Mouse (Mus musculus) forebrain, embryonic 10.5 days (tissue): ENCODE results near the gene Ing3. TPM values are rescaled to one million over a fixed set of nuclear protein-coding genes. Genes with fewer than 3 reads are reported as not detected.

Experiments
- DNase-seq: peaks from one replicate; pipeline ENCODE4 v3.0.0-alpha.2; 2017; ENCODE audit warnings: low spot score; ENCODE audit errors: extremely low spot score
- H3K27ac ChIP-seq: fragments of 300-500 bp; sonication (generic); 2 replicates; pipeline ENCODE4 v1.5.1; 2016; ENCODE audit warnings: mild to moderate bottlenecking
- H3K27me3 ChIP-seq: fragments of 300-500 bp; sonication (generic); 2 replicates; pipeline ENCODE4 v1.6.1; 2016; ENCODE audit warnings: mild to moderate bottlenecking; ENCODE audit not compliant: poor library complexity, severe bottlenecking
- H3K36me3 ChIP-seq: fragments of 300-500 bp; sonication (generic); replicated peaks from 2 replicates; pipeline ENCODE4 v1.6.1; 2016; ENCODE audit warnings: mild to moderate bottlenecking, moderate library complexity
- H3K4me1 ChIP-seq: fragments of 300-500 bp; sonication (generic); 2 replicates; pipeline ENCODE4 v1.6.1; 2016
- H3K4me3 ChIP-seq: fragments of 300-500 bp; sonication (generic); 2 replicates; pipeline ENCODE4 v1.5.1; 2016; ENCODE audit warnings: mild to moderate bottlenecking, moderate library complexity
- H3K9me3 ChIP-seq: fragments of 300-500 bp; sonication (generic); 2 replicates; pipeline ENCODE4 v1.6.1; 2016; ENCODE audit warnings: mild to moderate bottlenecking, moderate library complexity
- WGBS: fragments of 180-500 bp; shearing (Covaris S2); methylation state at CpG from one replicate; pipeline ENCODE4 v1.1.7; 2016; 5-methylcytosine and 5-hydroxymethylcytosine counted together
- polyA plus RNA-seq: library from polyadenylated mRNA; unstranded; fragments of >200 nt; fragmentation: Nextera tagmentation; extraction: Ambion mirVana; gene quantifications from 2 replicates; pipeline ENCODE4 v1.2.1, GENCODE M21; 2016

Ing3 gene
- 48.4 and 59.5 TPM in 2 replicates for polyA plus RNA-seq

- Histone ChIP-seq H3K36me3 (peaks cover 24% of the 10 kb centered on the region), H3K27me3 (no peaks in the 10 kb centered on the region), H3K4me1 (peaks cover 13% of the 10 kb centered on the region), H3K4me3 (peak within 1 kb of the TSS; percentile 67), H3K27ac (peak within 1 kb of the TSS; percentile 98), H3K9me3 (no peaks in the 10 kb centered on the region)
- DNase-seq, result peak; percentile 98
- under 1% methylated on average over 35 of the region's 35 CpGs for WGBS
Measured at GRCm38 (mm10) chr6:21949226-21949731, at the start of gene Ing3. Gene Ing3, plus strand, starts transcription at chr6:21949571.

DNA sequence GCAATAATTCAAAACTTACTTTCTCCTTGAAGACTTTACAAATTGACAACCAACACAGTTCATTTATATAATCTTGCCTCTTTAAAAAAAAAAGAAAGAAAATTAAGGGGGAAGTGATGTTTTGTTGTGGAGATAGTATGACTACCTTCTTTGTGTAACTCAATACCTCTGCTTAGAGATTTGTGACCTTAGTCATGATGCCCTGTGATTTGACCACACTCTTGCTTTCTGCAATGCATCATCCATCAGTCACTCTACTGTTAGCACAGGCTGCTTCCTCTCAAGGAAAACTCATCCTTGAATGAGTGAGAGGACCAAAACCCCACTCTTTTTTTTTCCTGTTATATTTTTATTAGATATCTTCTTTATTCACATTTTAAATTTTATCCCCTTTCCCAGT, 39.7 kb upstream of the Ing3 start:
- Histone ChIP-seq H3K36me3 (no peaks in the 10 kb centered on the region), H3K27me3 (no peaks in the 10 kb centered on the region)
- no peak for DNase-seq

DNA sequence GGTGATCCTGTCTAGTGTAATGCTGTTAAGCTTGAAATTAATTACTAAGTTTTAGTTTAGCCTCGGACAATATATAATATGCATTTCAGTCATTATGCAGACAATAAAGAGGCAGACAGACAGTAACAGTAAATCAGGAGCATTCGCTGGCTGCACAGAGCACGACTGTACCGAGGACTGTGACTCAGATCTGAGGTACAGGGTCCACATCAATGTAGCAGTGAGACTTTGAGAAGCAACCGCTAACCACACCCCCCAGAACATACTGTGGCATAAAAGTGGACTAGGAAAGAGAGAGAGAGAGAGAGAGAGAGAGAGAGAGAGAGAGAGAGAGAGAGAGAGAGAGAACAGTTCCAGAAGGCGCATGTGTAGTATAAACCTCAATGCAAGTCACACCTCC, 38.6 kb upstream of the Ing3 start:
- no peak overlapping the region for H3K27ac ChIP-seq
- no peak overlapping the region for H3K4me3 ChIP-seq
- H3K9me3 ChIP-seq, result no peaks in the 10 kb centered on the region
- no peaks in the 10 kb centered on the region for H3K27me3 ChIP-seq
- H3K4me1 ChIP-seq, result no peaks in the 10 kb centered on the region
- no peak for DNase-seq
- no peaks in the 10 kb centered on the region for H3K36me3 ChIP-seq
- WGBS, result 85% methylated on average over 6 of the region's 6 CpGs

More for the DNA sequence above, 39.7 kb upstream of the Ing3 start:
- Histone ChIP-seq H3K9me3 (no peaks in the 10 kb centered on the region), H3K4me3 (no peak overlapping the region), H3K4me1 (no peaks in the 10 kb centered on the region), H3K27ac (no peak overlapping the region)

GRCm38 (mm10) chr6:21916591-21916990, 32.8 kb upstream of the Ing3 start:
- H3K27me3 ChIP-seq, result no peaks in the 10 kb centered on the region
- no peak overlapping the region for H3K27ac ChIP-seq
- no peaks in the 10 kb centered on the region for H3K4me1 ChIP-seq
- WGBS, result 92% methylated on average over 2 of the region's 2 CpGs
- no peak for DNase-seq
- H3K36me3 ChIP-seq, result no peaks in the 10 kb centered on the region
- H3K9me3 ChIP-seq, result no peaks in the 10 kb centered on the region
- no peak overlapping the region for H3K4me3 ChIP-seq

DNA sequence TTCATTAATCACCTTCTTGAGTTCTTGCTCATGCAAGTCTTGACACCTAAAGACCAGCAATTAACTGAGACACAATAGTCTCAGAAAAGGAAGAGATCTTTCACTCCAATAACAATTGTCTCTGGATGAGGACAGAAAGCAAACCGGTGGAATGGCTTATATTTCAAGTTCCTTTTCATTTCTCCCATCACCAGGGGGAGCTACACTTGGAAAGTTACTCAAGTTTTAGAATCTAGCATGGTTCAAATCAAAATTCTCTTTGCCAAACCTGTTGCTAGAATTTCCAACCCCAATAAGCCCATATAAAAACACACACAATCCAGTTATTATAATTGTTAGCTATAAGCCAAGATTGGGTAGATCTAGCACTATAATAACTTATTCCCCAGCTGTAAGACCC, 25.2 kb upstream of the Ing3 start:
- DNase-seq, result no peak
- 31% methylated on average over 1 of the region's 1 CpGs for WGBS

GRCm38 (mm10) chr6:21937981-21938635, 11.3 kb upstream of the Ing3 start:
- Histone ChIP-seq H3K27me3 (no peaks in the 10 kb centered on the region), H3K36me3 (no peaks in the 10 kb centered on the region), H3K4me3 (no peak overlapping the region), H3K4me1 (no peaks in the 10 kb centered on the region), H3K9me3 (no peaks in the 10 kb centered on the region), H3K27ac (no peak overlapping the region)
- 85% methylated on average over 4 of the region's 4 CpGs for WGBS
- no peak for DNase-seq

More for the DNA sequence above, 25.2 kb upstream of the Ing3 start:
- Histone ChIP-seq H3K36me3 (no peaks in the 10 kb centered on the region), H3K27me3 (no peaks in the 10 kb centered on the region), H3K9me3 (no peaks in the 10 kb centered on the region), H3K4me1 (no peaks in the 10 kb centered on the region), H3K27ac (no peak overlapping the region), H3K4me3 (no peak overlapping the region)

DNA sequence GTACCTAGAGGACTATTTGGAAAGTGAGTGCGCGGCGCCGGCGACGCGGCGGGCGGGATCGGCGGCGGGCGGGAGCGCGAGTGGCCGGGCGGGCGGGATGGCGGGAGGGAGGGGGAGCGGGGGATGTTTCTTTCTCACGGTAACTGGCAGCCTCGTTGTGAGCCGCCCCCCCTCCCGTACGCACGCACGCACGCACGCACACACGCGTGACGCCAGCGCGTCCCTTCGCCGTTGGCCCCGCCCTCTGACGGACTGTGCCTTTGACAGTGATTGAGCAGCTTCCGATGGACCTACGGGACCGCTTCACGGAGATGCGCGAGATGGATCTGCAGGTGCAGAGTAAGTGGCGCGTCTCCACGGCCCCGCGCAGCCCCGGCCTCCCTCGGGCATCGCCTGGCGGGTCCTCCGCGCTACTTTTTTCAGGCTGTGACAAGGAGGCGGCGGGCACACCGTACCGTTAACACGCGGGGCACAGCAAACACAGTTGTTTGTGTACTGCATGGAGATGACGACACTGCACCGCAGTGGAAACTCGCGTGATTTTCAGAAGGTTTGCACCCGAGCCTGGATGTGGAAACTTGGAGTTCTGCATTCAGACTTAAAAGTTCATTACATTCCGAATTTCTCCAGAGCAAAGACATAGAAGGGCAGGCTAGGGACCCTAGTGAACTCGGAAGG, 539 bp downstream of the Ing3 start:
- Histone ChIP-seq H3K27ac (peak overlapping the region; percentile 98), H3K36me3 (peaks cover 29% of the 10 kb centered on the region), H3K9me3 (no peaks in the 10 kb centered on the region), H3K4me3 (peak overlapping the region; percentile 67), H3K4me1 (peaks cover 13% of the 10 kb centered on the region), H3K27me3 (no peaks in the 10 kb centered on the region)
- DNase-seq, result peak; percentile 94
- 1% methylated on average over 66 of the region's 68 CpGs for WGBS

GRCm38 (mm10) chr6:21950676-21951075, 1.3 kb downstream of the Ing3 start:
- peaks cover 36% of the 10 kb centered on the region for H3K36me3 ChIP-seq
- WGBS, result 88% methylated on average over 2 of the region's 2 CpGs
- H3K4me1 ChIP-seq, result peaks cover 13% of the 10 kb centered on the region
- no peak for DNase-seq
- H3K9me3 ChIP-seq, result no peaks in the 10 kb centered on the region
- H3K27ac ChIP-seq, result peak overlapping the region; percentile 98; the same call in 1 of the 2 replicates
- H3K27me3 ChIP-seq, result no peaks in the 10 kb centered on the region
- H3K4me3 ChIP-seq, result peak overlapping the region; percentile 67

- whole genome bisulfite sequencing, result 87% methylated on average over 4 of the region's 4 CpGs
- H3K36me3 ChIP-seq, result peaks cover 74% of the 10 kb centered on the region
Measured at GRCm38 (mm10) chr6:21955468-21955867, 6.1 kb downstream of the Ing3 start.

DNA sequence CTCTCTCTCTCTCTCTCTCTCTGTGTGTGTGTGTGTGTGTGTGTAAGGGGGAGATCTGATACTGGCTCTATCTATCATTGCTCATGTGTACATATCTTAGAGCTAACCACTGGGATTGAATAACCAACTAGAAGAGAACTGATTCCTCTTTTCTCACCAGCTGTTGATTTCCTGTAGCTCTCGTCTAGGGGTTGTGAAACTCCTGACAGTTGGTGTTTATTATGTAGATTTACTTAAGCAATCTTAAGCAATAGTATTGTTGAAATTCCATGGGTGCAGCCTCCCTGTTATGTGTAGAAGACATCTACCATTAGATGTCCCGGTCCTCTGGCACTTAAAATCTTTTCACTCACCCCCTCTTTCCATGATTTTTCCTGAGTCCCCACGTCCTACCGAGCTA, 9.6 kb downstream of the Ing3 start:
- WGBS, result 95% methylated on average over 4 of the region's 4 CpGs

More at GRCm38 (mm10) chr6:21955468-21955867, 6.1 kb downstream of the Ing3 start:
- peaks cover 5% of the 10 kb centered on the region for H3K4me1 ChIP-seq
- DNase-seq, result no peak
- no peak overlapping the region for H3K27ac ChIP-seq
- H3K4me3 ChIP-seq, result no peak overlapping the region
- H3K27me3 ChIP-seq, result no peaks in the 10 kb centered on the region
- no peaks in the 10 kb centered on the region for H3K9me3 ChIP-seq

DNA sequence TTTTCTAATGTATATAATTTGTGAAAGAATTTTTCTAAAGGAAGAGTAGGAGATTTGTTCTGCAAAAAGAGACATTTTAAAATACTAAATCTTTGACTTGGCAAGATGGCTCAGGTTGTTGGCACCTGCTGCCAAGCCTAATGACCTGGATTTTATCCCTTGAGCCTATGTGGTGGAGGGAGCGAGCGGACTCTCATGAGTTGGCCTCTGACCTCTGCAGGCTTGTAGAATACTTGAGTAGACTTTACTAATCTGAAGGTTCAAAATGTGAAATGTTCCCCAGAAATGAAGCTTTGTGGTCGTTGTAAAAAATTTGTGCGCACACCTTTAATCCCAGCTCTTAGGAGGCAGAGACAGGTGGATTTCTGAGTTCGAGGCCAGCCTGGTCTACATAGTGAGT, 10.5 kb downstream of the Ing3 start:
- Histone ChIP-seq H3K9me3 (no peaks in the 10 kb centered on the region), H3K27me3 (no peaks in the 10 kb centered on the region), H3K4me1 (no peaks in the 10 kb centered on the region), H3K27ac (no peak overlapping the region), H3K36me3 (peaks cover 58% of the 10 kb centered on the region), H3K4me3 (no peak overlapping the region)
- no peak for DNase-seq
- 94% methylated on average over 5 of the region's 5 CpGs for WGBS

More for the DNA sequence above, 9.6 kb downstream of the Ing3 start:
- Histone ChIP-seq H3K27ac (no peak overlapping the region), H3K9me3 (no peaks in the 10 kb centered on the region), H3K36me3 (peaks cover 64% of the 10 kb centered on the region), H3K4me3 (no peak overlapping the region), H3K27me3 (no peaks in the 10 kb centered on the region), H3K4me1 (no peaks in the 10 kb centered on the region)
- no peak for DNase-seq

DNA sequence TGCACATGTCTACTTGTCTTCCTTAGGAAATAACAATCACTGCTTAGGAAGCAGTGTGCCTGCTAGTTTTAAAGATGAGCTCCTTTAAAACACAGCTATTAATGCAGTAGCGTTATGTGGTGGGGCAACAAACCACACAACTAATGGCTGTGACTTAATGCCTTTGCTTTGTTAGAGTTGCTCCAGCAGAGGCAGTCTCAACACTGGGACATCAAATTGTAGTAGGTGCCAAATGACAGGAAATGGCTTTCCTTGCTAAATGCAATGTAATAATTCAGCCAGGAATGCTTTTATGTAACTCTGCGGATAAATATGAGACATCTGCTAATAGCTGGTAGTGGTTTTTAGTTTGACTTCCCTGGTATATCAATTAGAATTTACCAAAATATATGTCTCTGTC, 28.2 kb downstream of the Ing3 start:
- no peaks in the 10 kb centered on the region for H3K27me3 ChIP-seq
- 93% methylated on average over 2 of the region's 2 CpGs for WGBS
- no peak for DNase-seq

DNA sequence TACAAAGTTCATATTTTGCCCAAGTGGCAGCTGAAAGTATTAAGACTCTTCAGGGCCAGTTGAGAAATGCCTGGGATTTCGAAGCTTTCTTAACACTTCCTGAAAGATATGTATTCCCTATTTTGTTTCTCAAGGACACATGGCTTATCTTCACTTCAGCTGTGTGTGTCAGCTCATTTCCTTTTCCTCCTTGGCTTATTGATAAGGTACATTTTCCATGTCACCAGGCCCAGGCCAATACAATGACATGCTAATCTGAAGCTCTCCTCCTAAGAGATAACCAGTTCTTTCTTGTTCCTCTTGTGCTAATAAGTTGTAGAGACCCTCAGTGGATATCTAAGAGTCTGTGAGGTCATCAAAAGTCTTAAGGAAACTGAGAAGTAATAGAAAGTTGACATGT, 31.7 kb downstream of the Ing3 start:
- Histone ChIP-seq H3K9me3 (no peaks in the 10 kb centered on the region), H3K4me1 (peaks cover 10% of the 10 kb centered on the region), H3K27me3 (peaks cover 14% of the 10 kb centered on the region), H3K27ac (no peak overlapping the region), H3K4me3 (no peak overlapping the region), H3K36me3 (peaks cover 4% of the 10 kb centered on the region; the same call in 1 of the 2 replicates)
- DNase-seq, result no peak
- 89% methylated on average over 1 of the region's 1 CpGs for WGBS

More for the DNA sequence above, 28.2 kb downstream of the Ing3 start:
- Histone ChIP-seq H3K9me3 (no peaks in the 10 kb centered on the region), H3K4me3 (no peak overlapping the region), H3K27ac (no peak overlapping the region), H3K4me1 (no peaks in the 10 kb centered on the region), H3K36me3 (peaks cover 31% of the 10 kb centered on the region)
